Mouse (Mus musculus): ENCODE measurements at regions not wholly inside any gene's neighbourhood (a gene's known extent, or its start where the extent isn't known, plus 50 kb on each side); places are given as distances from the start of the nearest gene placed in this dataset.

GRCm38 (mm10) chr17:10054375-10054774 lies 265.3 kb downstream of the Qk start:
- no peak for TF ChIP-seq CTCF (IDR thresholded peaks at IDR 0.05)
- no peak for TF ChIP-seq EP300 (IDR thresholded peaks at IDR 0.05)

All from lung, postnatal 0 days (tissue).